Mouse (Mus musculus) thymus, adult 2 months (tissue): Measurements from ENCODE around the gene Arhgef28.

Experiments used
- CTCF ChIP-seq: fragments of 200-500 bp; IDR thresholded peaks from 2 replicates; pipeline ENCODE4 v1.5.1; 2012; ENCODE audit warnings: mild to moderate bottlenecking, control low read depth, low read length, moderate library complexity, borderline replicate concordance; ENCODE audit not compliant: control insufficient read depth, poor library complexity, insufficient read depth; ENCODE audit errors: extremely low read depth
- POLR2A ChIP-seq: fragments of 200-500 bp; IDR thresholded peaks from 2 replicates; pipeline ENCODE4 v1.6.1; 2012; ENCODE audit warnings: mild to moderate bottlenecking, low read length, control low read depth, moderate library complexity; ENCODE audit not compliant: control insufficient read depth, poor library complexity, insufficient read depth; ENCODE audit errors: extremely low read depth

DNA sequence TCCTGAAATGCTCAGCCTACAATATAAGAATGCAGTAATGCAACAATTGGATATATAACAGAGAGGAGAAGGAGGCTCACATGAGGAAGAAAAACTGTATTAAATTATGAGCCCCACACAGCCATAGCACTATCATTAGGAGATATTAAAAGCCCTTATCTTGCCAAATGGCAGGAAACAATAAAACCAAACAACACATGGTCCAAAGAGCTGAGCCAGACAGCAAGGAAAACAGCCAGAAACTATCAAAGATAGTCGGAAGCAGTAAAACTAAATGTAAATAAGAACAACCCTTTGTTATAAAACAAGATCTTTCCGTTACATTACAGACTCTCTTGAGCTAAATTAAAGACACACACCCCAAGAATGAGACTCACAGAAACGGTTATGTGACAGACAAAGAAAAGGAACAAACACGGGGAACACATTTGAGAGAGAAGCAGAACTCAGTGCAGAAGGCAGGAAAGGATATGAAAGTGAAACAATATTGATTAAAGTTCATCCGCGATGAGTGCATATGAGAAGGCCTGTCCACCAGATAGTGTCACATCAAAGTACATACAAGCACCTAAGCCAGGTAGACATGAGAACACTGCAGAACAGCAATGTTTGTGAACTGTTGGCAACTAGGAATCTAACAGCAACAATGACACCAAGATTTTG lies 231.6 kb downstream of the Arhgef28 start:
- TF ChIP-seq CTCF (no peak), POLR2A (no peak)
